Mouse (Mus musculus) liver, postnatal 0 days (tissue): ENCODE measurements around the gene Ripk1.

Source experiments
- CTCF ChIP-seq: sonication (generic); IDR thresholded peaks from 2 replicates; pipeline ENCODE4 v1.5.1; 2016; ENCODE audit warnings: antibody characterized with exemption, low read depth
- EP300 ChIP-seq: IDR thresholded peaks from 2 replicates; pipeline ENCODE4 v1.6.1; 2016; ENCODE audit warnings: antibody characterized with exemption, low read depth, mild to moderate bottlenecking

- TF ChIP-seq CTCF (no peak), EP300 (no peak)
Observed at GRCm38 (mm10) chr13:34062466-34062865, 60.3 kb downstream of the Ripk1 start.
